Mouse (Mus musculus): ENCODE measurements around the gene Aimp2.
A peak's percentile ranks its signal among the peaks of the same experiment; 100 is the strongest.

Gene Aimp2

GRCm38 (mm10) chr5:143909417-143910400, at the start of gene Aimp2, which contains the start of gene Pms2:
Gene Aimp2 (minus strand): TSS chr5:143909847.
Gene Pms2 (plus strand): TSS chr5:143909964.
- peak; percentile 98 for DNase-seq (ENCODE audit: low spot score)

DNA sequence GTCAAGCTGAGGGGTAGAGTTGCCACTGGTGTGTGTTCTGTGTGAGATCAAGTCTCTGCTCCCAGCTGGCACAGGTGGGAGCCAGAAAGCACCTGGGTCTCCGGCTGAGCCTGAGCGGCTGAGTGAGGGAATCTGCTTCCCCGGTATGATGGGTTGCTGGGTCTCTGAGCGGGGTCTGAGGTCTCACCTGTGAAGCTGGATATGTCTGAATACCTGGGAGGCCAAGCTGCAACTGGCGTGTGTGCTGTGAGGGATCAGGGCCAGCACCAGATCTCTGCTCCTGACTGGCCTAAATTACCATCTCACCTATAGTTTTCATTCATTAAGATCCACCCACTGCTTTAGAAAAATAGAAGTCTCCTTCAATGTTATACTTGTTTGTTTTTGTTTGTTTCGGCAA, 47.5 kb upstream of the Aimp2 start:
- no peak for DNase-seq (ENCODE audit: low spot score)

DNA sequence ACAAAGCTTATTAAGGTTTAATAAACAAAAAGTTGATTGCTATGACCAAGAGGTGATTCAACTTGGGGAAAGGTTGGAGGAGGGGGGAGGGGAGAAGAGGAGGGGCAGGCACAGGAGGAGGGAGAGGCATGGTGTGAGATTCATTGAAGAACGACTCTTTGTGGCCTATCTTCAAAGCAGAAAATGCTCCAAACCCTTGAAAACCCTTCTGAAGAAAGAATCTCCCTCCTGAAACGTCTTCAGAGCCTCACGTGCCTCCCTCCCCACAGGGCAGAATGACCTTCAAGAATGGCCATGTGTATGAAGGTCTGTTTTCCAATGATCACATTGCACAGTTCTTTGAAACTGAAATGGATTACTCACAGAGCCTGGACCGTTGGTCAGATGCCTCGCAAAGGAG, 40.4 kb upstream of the Aimp2 start:
- DNase-seq (ENCODE audit: low spot score) = no peak

DNA sequence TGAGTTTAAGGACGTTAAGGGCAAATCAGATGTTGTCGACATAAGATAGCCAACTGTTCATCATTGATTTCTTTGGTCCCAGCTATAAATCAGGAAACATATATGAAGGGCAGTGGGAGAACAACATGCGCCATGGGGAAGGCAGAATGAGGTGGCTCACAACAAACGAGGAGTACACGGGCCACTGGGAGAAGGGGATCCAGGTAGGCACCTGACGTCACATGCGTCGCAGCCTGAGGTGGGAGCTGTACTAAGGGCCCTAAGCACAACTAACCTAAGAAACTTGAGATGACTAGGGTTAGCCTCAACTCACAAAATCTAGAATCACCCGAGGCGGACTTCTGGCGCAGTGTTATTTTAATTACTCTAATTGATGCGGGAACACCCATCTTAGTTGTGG, 38.7 kb upstream of the Aimp2 start:
- no peak for DNase-seq (ENCODE audit: low spot score)

DNA sequence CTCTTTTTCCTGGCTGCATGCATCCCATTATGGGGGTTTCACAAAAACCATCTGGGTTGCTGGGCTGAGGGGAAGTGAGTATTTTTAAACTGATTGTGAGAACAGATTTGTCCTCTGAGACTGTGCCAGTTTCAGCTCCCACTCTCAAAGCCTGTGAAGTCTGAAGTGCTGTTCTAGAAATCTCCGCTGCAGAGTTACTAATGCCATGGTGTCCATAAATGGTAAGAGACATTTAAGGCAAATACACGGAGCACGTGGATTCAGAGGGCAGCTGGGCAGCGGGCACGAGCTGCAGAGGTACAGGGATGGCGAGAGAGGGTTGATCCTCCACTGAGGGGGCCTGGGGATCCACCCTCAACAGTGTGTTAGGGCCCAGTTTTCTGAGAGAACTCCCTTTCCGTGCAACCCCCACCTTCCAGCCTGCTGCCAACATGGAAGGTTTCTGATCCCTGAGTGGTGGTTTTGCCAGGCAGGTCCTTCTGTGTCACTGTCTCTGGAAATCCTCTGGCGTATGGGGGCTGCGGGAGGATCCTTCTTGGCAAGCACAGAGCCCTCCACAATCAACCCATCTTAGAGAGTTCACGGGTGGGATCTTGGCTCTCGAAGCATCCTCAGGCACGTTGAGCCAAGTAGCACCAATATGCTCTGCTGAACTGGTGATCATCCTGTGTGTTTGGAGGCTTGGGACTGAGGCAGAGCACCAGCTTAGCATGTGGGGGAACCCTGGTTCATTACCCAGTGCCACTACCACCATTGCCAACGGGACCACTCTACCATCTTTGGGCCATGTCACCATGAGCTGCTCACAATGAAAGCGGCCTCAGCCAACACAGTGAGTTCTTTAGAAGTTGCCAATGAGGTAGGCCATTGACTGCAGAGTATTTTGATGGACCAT, 33.8 kb upstream of the Aimp2 start:
- no peak for DNase-seq (ENCODE audit: low spot score)

- DNase-seq (ENCODE audit: low spot score) = no peak
These were observed 31.9 kb upstream of the Aimp2 start for GRCm38 (mm10) chr5:143941588-143941987.

DNA sequence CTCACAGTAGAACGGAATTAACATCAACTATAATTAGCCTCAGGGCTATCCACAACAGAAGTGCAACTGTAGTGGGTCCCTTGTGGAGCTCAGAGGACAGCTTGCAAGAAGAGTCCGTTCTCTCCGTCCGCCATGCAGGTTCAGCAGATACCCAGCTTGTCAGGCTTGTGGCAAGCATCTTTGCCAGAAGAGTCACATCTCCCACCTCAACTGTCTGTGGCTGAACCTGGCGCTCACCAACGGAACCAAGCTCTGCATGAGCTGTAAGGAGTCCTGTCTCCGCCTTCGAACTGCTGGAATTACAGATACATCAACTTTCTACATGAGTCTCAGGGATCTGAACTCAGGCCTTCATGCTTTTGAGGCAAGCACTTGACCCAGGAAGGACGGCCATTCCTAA, 26.5 kb upstream of the Aimp2 start:
- DNase-seq (ENCODE audit: low spot score) = no peak

DNA sequence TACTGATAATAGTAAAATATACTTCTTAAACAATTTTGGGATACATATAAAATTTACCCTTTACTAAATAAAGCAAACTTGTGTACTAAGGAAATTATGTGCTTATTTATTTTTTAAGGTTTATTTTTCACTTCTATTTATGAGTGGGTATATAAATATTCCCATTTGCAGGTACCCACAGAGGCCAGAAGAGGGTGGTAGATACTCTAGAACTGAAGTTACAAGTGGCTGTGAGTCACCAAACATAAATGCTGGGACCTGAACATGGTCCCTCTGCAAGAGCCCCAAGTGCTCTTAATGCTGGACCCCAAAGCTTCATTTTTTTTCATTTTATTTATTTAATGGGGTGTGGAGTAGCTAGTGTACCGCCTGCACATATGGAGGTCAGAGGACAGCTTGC, 24.2 kb upstream of the Aimp2 start:
- peak; percentile 5 for DNase-seq (ENCODE audit: low spot score)

DNA sequence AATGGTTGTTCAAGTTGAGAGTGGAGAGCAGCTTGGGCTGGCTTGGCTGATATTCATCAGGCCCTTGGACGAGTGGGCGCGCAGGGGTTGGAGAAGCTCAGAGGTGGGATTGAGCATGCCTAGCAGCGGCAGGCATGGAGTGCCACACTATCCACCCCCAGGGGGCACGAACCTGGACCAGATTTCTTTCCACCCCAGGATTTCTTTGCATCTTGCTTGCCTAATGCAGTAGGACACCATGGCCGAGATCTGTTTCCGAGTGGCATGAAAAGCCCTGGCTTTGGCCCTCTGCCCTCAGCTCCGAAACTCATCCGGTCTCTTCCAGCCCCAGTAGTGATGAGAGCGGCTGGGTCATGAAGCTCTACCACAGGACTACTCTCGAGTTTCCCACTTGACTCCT, 23.8 kb upstream of the Aimp2 start:
- DNase-seq (ENCODE audit: low spot score) = no peak

DNA sequence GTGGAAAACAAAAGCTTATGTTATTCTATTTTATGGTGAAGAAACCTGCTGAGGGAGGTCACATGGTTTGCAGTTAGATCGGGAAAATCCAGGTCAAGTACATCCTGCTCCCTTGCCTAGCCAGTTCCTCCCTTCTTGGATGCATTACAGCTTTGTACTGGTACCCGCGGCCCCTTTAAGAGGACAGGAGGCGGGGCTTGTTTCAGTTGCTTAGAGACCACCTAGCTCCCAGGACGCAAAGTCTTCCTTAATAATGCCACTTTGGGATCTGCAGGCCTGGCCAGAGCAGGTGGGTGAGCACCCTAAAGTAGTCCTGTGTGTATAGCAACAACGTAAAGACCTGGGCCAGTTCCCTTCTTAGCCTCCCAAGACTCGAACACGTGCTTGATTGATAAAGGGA, 23.2 kb upstream of the Aimp2 start, which contains the start of gene Rsph10b:
Gene Rsph10b, plus strand, starts transcription at position 205 of the 400 bp plus-strand sequence.
- DNase-seq (ENCODE audit: low spot score) = peak; percentile 28

GRCm38 (mm10) chr5:143931863-143932580, 22.4 kb upstream of the Aimp2 start:
- DNase-seq (ENCODE audit: low spot score) = no peak

GRCm38 (mm10) chr5:143930656-143931055, 21.0 kb upstream of the Aimp2 start:
- no peak for DNase-seq (ENCODE audit: low spot score)

DNA sequence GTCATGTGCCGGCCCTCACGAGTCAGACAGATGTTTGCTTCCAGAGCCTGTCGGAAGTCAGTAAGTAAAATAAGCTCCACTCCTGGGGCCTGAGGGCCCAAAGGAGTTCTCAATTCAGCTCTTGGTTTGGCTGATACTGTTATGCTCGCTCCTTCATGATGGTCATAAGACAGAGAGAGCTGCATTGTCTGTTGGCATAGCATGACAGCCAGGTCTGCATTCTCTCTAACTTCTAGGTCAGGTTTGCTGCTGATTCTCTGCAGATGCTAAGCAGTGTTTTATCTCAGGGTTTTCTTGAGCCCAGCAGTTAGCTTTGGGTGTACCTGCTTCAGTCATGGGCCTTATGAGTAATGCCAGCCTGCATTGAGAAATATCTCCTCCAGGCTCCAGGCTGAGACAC, 19.6 kb upstream of the Aimp2 start:
- no peak for DNase-seq (ENCODE audit: low spot score)

GRCm38 (mm10) chr5:143927875-143928274, 18.2 kb upstream of the Aimp2 start, which contains the start of gene Gm42421:
Gene Gm42421 (plus strand): TSS chr5:143928175.
- DNase-seq (ENCODE audit: low spot score) = no peak

- no peak for DNase-seq (ENCODE audit: low spot score)
These were observed 15.3 kb upstream of the Aimp2 start for GRCm38 (mm10) chr5:143924781-143925452.

- no peak for DNase-seq (ENCODE audit: low spot score)
These were observed 8.5 kb upstream of the Aimp2 start for GRCm38 (mm10) chr5:143918120-143918519.

- DNase-seq (ENCODE audit: low spot score) = peak; percentile 61
These were observed 7.8 kb upstream of the Aimp2 start for GRCm38 (mm10) chr5:143917418-143917817.

- DNase-seq (ENCODE audit: low spot score) = no peak
These were observed 6.6 kb upstream of the Aimp2 start for GRCm38 (mm10) chr5:143916221-143916620.

DNA sequence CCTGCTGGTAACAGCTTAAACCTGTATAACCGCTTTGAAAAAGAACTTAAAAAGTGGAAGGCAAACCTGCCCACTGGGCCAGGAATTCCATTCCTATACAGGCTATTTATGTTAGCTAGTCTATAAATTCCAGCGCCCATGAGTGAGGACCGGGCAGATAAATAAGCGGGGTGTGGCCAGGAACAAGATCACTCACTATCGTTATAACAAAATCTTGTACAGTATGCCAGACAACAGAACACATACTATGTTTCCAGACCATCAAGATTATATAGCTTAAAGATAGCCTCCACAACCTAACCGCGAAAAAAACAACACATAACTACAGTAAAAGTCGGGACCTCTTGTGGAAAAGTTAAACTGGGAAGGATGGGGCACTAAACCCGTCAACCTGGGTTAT, 721 bp downstream of the Aimp2 start:
- DNase-seq (ENCODE audit: low spot score) = no peak

- no peak for DNase-seq (ENCODE audit: low spot score)
These were observed 3.2 kb downstream of the Aimp2 start for GRCm38 (mm10) chr5:143906429-143906828.

DNA sequence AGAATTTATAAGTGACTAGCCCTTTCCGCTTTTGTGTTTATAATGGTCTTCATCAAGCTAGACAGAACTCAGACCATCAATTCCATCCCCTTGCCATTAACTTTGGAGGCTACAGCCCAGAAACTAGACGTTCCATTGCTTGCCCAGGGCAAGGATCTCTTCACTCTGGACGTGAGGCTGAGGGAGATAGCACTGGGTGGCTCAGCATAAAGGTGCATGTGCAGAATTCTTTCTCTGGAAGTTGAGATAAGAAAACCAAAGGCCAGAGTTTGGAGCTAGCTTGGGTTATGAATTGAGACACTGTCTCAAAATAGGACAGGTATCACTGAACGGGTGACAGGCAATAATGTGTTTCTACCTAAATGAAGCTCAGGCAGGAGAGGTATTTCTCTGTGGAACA, 5.8 kb downstream of the Aimp2 start:
- DNase-seq (ENCODE audit: low spot score) = no peak

Measured in retina, embryonic 14.5 days (tissue).